Mouse (Mus musculus): ENCODE measurements around the gene Svs3a.

DNA sequence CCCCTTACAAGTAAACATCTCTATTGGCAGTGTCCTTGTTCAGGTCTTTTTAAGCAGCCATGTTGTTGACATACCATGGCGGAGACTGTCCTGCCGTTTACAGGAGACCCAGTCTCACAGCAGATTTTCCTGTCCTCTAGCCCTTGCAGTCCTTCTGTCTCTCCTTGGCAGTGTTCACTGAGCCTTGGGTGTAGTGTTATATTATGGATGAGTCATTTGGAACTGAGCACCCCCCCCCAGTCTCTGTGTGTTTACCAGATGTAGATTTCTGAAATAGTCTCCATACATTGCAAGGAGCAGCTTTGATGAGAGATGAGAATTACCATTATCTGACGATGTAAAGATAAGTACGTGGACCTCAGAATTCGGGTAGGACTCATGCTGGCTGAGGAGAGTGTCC, 23.5 kb downstream of the Svs3a start:
- TF ChIP-seq CTCF (IDR thresholded peaks at IDR 0.05; ENCODE audit: low read depth) (no peak), EP300 (IDR thresholded peaks at IDR 0.05; ENCODE audit: low read depth) (no peak)

Measured in liver, embryonic 14.5 days (tissue).